Mouse (Mus musculus) neural tube, embryonic 12.5 days (tissue): ENCODE results near the gene Tbc1d22a. TPM values are rescaled to one million over a fixed set of nuclear protein-coding genes. Genes with fewer than 3 reads are reported as not detected.
"Not testable (repeated sequence)": the region's sequence is repeated elsewhere in the genome, so short reads cannot be mapped to it uniquely, and the experiment has no call there.

Experiments
- ATAC-seq: fragments of 200-750 bp; cut with Nextera tagmentation; 2 replicates; pipeline ENCODE4 v1.8.0; 2017; ENCODE audit warnings: low read depth, mild to moderate bottlenecking, moderate TSS enrichment, moderate library complexity; ENCODE audit not compliant: low FRiP score
- H3K27ac ChIP-seq: fragments of 300-500 bp; sonication (generic); 2 replicates; pipeline ENCODE4 v1.5.1; 2016
- H3K27me3 ChIP-seq: fragments of 300-500 bp; sonication (generic); replicated peaks from 2 replicates; pipeline ENCODE4 v1.6.1; 2016; ENCODE audit warnings: mild to moderate bottlenecking
- H3K36me3 ChIP-seq: fragments of 300-500 bp; sonication (generic); 2 replicates; pipeline ENCODE4 v1.6.1; 2016; ENCODE audit warnings: mild to moderate bottlenecking
- H3K4me1 ChIP-seq: fragments of 300-500 bp; sonication (generic); 2 replicates; pipeline ENCODE4 v1.6.1; 2016
- H3K4me2 ChIP-seq: fragments of 300-500 bp; sonication (generic); replicated peaks from 2 replicates; pipeline ENCODE4 v1.6.1; 2016; ENCODE audit warnings: mild to moderate bottlenecking
- H3K4me3 ChIP-seq: fragments of 300-500 bp; sonication (generic); 2 replicates; pipeline ENCODE4 v1.5.1; 2016
- H3K9ac ChIP-seq: fragments of 300-500 bp; sonication (generic); 2 replicates; pipeline ENCODE4 v1.6.1; 2016; ENCODE audit warnings: mild to moderate bottlenecking
- H3K9me3 ChIP-seq: fragments of 300-500 bp; sonication (generic); 2 replicates; pipeline ENCODE4 v1.6.1; 2016; ENCODE audit warnings: mild to moderate bottlenecking
- WGBS: fragments of 180-500 bp; shearing (Covaris S2); methylation state at CpG from one replicate; pipeline ENCODE4 v1.1.7; 2016; 5-methylcytosine and 5-hydroxymethylcytosine counted together
- polyA plus RNA-seq: library from polyadenylated mRNA; unstranded; fragments of >200 nt; fragmentation: Nextera tagmentation; extraction: Ambion mirVana; gene quantifications from 2 replicates; pipeline ENCODE4 v1.2.1, GENCODE M21; 2016

Tbc1d22a gene
- polyA plus RNA-seq, 1 experiment from 2014 or later, result 13.6 TPM

DNA sequence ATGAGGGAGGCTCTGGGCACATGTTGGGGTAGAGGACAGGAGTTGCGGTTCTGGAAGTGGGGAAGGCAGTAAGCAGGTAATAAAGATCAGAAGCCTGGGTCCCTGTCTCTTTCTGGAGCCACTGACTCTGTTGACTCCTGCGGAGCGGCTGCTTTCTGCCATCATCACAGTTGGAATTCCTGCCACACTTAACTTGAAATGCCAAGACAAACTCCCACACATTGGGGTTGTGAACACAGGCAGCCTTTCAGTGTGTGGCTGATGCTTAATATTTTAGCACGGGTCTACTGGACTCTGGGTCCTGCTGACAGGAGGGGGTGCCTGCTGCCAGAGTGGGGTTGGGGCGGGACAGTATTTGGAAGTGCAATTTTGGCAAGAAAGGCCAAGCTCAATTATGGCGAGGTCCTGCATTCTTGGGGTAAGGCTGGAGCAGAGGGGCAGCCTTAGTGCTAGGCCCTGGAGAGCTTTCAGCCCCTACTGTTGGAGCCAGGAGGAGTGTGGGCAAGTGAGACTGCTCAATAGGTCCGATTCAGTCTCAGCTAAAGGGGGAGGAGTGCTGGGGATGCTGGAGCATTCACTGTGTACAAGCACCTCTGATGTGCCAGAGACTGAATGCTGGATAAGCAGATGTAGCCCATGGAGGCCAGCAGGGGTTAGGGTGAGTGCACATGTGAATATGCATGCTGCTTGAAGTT lies 5.4 kb downstream of the Tbc1d22a start:
- 75% methylated on average over 7 of the region's 7 CpGs for WGBS
- no peaks in the 10 kb centered on the region for H3K9me3 ChIP-seq
- H3K27me3 ChIP-seq, result no peaks in the 10 kb centered on the region
- no peak for ATAC-seq
- no peak overlapping the region for H3K9ac ChIP-seq
- H3K4me1 ChIP-seq, result peaks cover 8% of the 10 kb centered on the region
- no peaks in the 10 kb centered on the region for H3K36me3 ChIP-seq
- no peak overlapping the region for H3K4me3 ChIP-seq
- no peak overlapping the region for H3K27ac ChIP-seq
- H3K4me2 ChIP-seq, result no peak overlapping the region

GRCm38 (mm10) chr15:86220229-86220630 lies 6.0 kb downstream of the Tbc1d22a start:
- H3K27me3 ChIP-seq, result no peaks in the 10 kb centered on the region
- H3K4me1 ChIP-seq, result peaks cover 3% of the 10 kb centered on the region; the same call in 1 of the 2 replicates
- no peak overlapping the region for H3K4me2 ChIP-seq
- H3K27ac ChIP-seq, result no peak overlapping the region
- H3K36me3 ChIP-seq, result no peaks in the 10 kb centered on the region
- no peaks in the 10 kb centered on the region for H3K9me3 ChIP-seq
- no peak for ATAC-seq
- H3K4me3 ChIP-seq, result no peak overlapping the region
- H3K9ac ChIP-seq, result no peak overlapping the region
- 84% methylated on average over 5 of the region's 5 CpGs for WGBS

- Histone ChIP-seq H3K9me3 (no peaks in the 10 kb centered on the region), H3K9ac (no peak overlapping the region), H3K4me1 (no peaks in the 10 kb centered on the region), H3K4me2 (no peak overlapping the region), H3K27me3 (no peaks in the 10 kb centered on the region), H3K4me3 (no peak overlapping the region), H3K27ac (no peak overlapping the region), H3K36me3 (no peaks in the 10 kb centered on the region)
- WGBS, result 89% methylated on average over 4 of the region's 4 CpGs
- no peak for ATAC-seq
Measured at GRCm38 (mm10) chr15:86220715-86221114, 6.5 kb downstream of the Tbc1d22a start.

GRCm38 (mm10) chr15:86221369-86221768 lies 7.1 kb downstream of the Tbc1d22a start:
- Histone ChIP-seq H3K4me2 (no peak overlapping the region), H3K4me3 (no peak overlapping the region), H3K9me3 (no peaks in the 10 kb centered on the region), H3K9ac (no peak overlapping the region), H3K4me1 (no peaks in the 10 kb centered on the region), H3K36me3 (no peaks in the 10 kb centered on the region), H3K27me3 (no peaks in the 10 kb centered on the region), H3K27ac (no peak overlapping the region)
- 91% methylated on average over 4 of the region's 4 CpGs for WGBS
- ATAC-seq, result no peak

GRCm38 (mm10) chr15:86221901-86222300 lies 7.6 kb downstream of the Tbc1d22a start:
- 87% methylated on average over 11 of the region's 11 CpGs for WGBS
- not testable (repeated sequence) for H3K36me3 ChIP-seq

GRCm38 (mm10) chr15:86224972-86225551 lies 10.8 kb downstream of the Tbc1d22a start:
- Histone ChIP-seq H3K27ac (no peak overlapping the region), H3K4me2 (no peak overlapping the region), H3K4me1 (no peaks in the 10 kb centered on the region), H3K9me3 (no peaks in the 10 kb centered on the region), H3K27me3 (no peaks in the 10 kb centered on the region), H3K9ac (no peak overlapping the region), H3K36me3 (no peaks in the 10 kb centered on the region), H3K4me3 (no peak overlapping the region)
- WGBS, result 89% methylated on average over 7 of the region's 7 CpGs
- ATAC-seq, result no peak

More at GRCm38 (mm10) chr15:86221901-86222300, 7.6 kb downstream of the Tbc1d22a start:
- not testable (repeated sequence) for H3K27ac ChIP-seq, H3K27me3 ChIP-seq, H3K4me1 ChIP-seq, H3K9me3 ChIP-seq, H3K4me3 ChIP-seq, H3K9ac ChIP-seq, ATAC-seq, H3K4me2 ChIP-seq

DNA sequence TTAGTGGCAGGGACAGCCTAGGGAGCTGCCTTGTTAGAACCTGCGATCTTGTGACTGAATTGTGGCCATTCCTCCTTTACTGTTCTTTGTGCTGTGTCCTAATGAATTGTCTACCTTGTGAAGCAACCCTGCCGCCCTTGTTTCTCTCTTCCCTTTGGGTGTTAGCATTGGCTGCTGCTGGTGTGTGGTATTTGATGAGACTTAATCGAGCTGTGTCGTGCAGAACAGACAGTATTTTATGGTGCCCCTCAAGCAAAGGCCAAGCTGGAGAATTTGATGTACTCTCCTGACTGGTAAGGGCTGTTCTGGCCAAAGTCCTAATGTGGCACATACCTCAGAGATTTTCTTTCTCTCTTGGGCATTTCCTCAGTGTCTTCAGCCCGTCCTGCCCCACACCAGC lies 12.0 kb downstream of the Tbc1d22a start:
- no peak overlapping the region for H3K27ac ChIP-seq
- no peaks in the 10 kb centered on the region for H3K9me3 ChIP-seq
- no peaks in the 10 kb centered on the region for H3K4me1 ChIP-seq
- H3K27me3 ChIP-seq, result no peaks in the 10 kb centered on the region
- H3K4me3 ChIP-seq, result no peak overlapping the region
- no peak overlapping the region for H3K9ac ChIP-seq
- no peak for ATAC-seq
- H3K36me3 ChIP-seq, result no peaks in the 10 kb centered on the region
- H3K4me2 ChIP-seq, result no peak overlapping the region
- 81% methylated on average over 5 of the region's 5 CpGs for WGBS

DNA sequence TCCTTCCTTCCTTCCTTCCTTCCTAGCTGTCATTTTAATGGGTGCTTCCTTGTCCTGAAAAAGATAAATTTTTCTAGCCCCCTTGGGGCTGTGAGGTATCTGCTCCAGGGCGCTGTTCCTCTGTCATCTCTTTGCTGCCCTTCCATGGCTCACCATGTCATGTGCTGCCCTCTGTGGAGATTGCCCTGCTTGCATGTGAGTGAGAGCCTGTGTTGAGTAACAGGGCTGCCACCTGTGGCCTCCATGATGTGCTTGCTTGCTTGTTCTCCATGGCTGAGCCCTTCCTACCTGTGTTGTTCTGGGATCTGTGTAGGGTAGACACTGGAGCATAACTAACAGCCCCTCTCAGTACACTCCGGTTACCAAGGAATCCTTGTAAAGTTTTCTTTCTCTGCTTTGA lies 12.7 kb downstream of the Tbc1d22a start:
- Histone ChIP-seq H3K4me2 (no peak overlapping the region), H3K4me1 (0 out of 2 replicates have a peak, but pooled peaks cover 3% of the 10 kb centered on the region), H3K36me3 (no peaks in the 10 kb centered on the region), H3K4me3 (no peak overlapping the region), H3K27ac (no peak overlapping the region), H3K9ac (no peak overlapping the region), H3K27me3 (no peaks in the 10 kb centered on the region), H3K9me3 (no peaks in the 10 kb centered on the region)
- ATAC-seq, result no peak
- 78% methylated on average over 2 of the region's 2 CpGs for WGBS

DNA sequence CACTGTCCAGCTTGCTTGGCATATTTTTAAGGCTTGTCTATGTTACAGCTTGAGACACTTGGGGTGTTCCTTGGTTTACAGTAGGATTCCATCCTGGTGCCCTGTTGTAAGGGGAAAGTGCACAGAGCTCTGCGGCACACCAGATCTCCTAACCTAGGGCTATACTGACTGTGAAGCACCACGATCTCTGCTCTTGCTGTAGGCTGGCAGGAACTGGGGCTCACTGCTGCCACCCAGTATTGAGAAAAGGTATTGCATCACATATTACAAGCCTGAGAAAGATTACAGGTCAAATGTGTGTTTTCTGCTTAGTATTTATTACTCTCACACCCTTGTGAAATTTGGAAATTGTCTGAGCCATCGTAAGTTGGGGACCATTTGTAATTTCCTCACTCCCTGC lies 13.9 kb downstream of the Tbc1d22a start:
- ATAC-seq, result no peak
- H3K36me3 ChIP-seq, result no peaks in the 10 kb centered on the region
- H3K9me3 ChIP-seq, result no peaks in the 10 kb centered on the region
- H3K4me3 ChIP-seq, result no peak overlapping the region
- no peak overlapping the region for H3K4me2 ChIP-seq
- no peak overlapping the region for H3K27ac ChIP-seq
- 43% methylated on average over 3 of the region's 3 CpGs for WGBS
- no peaks in the 10 kb centered on the region for H3K27me3 ChIP-seq
- no peak overlapping the region for H3K9ac ChIP-seq
- H3K4me1 ChIP-seq, result 0 out of 2 replicates have a peak, but pooled peaks cover 5% of the 10 kb centered on the region

- 0 out of 2 replicates have a peak, but pooled peaks cover 5% of the 10 kb centered on the region for H3K4me1 ChIP-seq
- 86% methylated on average over 8 of the region's 8 CpGs for WGBS
- H3K27ac ChIP-seq, result no peak overlapping the region
- H3K9me3 ChIP-seq, result no peaks in the 10 kb centered on the region
- no peak overlapping the region for H3K4me3 ChIP-seq
- H3K9ac ChIP-seq, result no peak overlapping the region
- H3K36me3 ChIP-seq, result no peaks in the 10 kb centered on the region
- no peaks in the 10 kb centered on the region for H3K27me3 ChIP-seq
- ATAC-seq, result no peak
- H3K4me2 ChIP-seq, result no peak overlapping the region
Measured at GRCm38 (mm10) chr15:86229088-86229487, 14.8 kb downstream of the Tbc1d22a start.

- H3K27me3 ChIP-seq, result no peaks in the 10 kb centered on the region
- 0 out of 2 replicates have a peak, but pooled peaks cover 5% of the 10 kb centered on the region for H3K4me1 ChIP-seq
- no peak for ATAC-seq
- no peaks in the 10 kb centered on the region for H3K36me3 ChIP-seq
- H3K4me3 ChIP-seq, result no peak overlapping the region
- 86% methylated on average over 11 of the region's 11 CpGs for WGBS
- H3K9me3 ChIP-seq, result no peaks in the 10 kb centered on the region
- no peak overlapping the region for H3K4me2 ChIP-seq
- H3K9ac ChIP-seq, result no peak overlapping the region
- H3K27ac ChIP-seq, result no peak overlapping the region
Measured at GRCm38 (mm10) chr15:86229623-86230022, 15.4 kb downstream of the Tbc1d22a start.

- WGBS, result 90% methylated on average over 1 of the region's 1 CpGs
- Histone ChIP-seq H3K27me3 (no peaks in the 10 kb centered on the region), H3K4me1 (0 out of 2 replicates have a peak, but pooled peaks cover 5% of the 10 kb centered on the region), H3K4me3 (no peak overlapping the region), H3K4me2 (no peak overlapping the region), H3K27ac (no peak overlapping the region), H3K9me3 (no peaks in the 10 kb centered on the region), H3K9ac (no peak overlapping the region), H3K36me3 (0 out of 2 replicates have a peak, but pooled peaks cover 3% of the 10 kb centered on the region)
- no peak for ATAC-seq
Measured at GRCm38 (mm10) chr15:86231170-86231569, 16.9 kb downstream of the Tbc1d22a start.
